Mouse (Mus musculus) heart, postnatal 0 days (tissue): Measurements from ENCODE around the gene Gm21897.

Experiments used
- CTCF ChIP-seq: IDR thresholded peaks from 2 replicates; pipeline ENCODE4 v1.5.1; 2016; ENCODE audit warnings: antibody characterized with exemption, control low read depth, low read depth
- EP300 ChIP-seq: IDR thresholded peaks from 2 replicates; pipeline ENCODE4 v1.6.1; 2016; ENCODE audit warnings: antibody characterized with exemption, low read depth

DNA sequence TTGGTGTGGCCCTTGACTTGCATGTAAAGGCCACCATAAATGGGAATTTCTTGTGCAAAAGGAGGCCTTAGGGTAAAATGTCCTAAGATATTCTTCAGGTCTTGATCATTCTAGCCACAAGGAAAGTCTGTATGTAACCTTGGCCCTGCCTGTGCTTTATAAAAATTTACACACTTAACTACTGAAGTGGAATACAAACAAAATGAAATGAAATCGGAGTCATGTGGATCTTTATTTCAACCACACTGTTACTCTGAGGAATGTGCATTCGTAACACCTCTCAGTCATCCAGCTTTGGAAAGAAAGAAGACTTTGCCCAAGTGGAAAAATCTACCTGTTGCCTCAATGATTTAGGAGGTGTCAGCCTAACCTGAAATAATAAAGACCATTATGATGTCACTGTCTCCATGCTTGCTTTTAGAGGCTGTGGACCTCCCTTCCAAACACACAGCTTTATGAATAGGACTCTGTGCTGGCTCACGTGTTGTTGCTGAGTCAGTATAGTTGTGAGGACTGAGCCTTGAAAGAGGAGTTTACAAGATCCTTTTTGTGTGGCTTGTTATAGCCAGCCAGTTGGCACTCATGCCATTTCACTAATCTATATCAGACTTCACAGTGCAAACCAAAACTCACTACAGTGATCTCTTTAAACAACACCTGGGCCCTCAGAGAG is 42.0 kb downstream of the Gm21897 start:
- TF ChIP-seq CTCF (no peak), EP300 (no peak)
